Mouse (Mus musculus) left cerebral cortex, adult 8-10 months (tissue): ENCODE data around the gene Dvl1. TPM values are rescaled to one million over a fixed set of nuclear protein-coding genes. Genes with fewer than 3 reads are reported as not detected.

Source experiments
- DNase-seq, 2 experiments: peaks; one replicate each; pipeline ENCODE4 v3.0.0; 2022; ENCODE audit warnings: low spot score in 2 of 2
- total RNA-seq, 4 experiments: library from RNA; stranded (reverse); gene quantifications; 2 replicates each; pipeline ENCODE4 v1.2.4; 2022

Dvl1 gene
- total RNA-seq, 4 experiments from 2014 or later, result 81.1 to 86.5 (median 81.4) TPM

DNA sequence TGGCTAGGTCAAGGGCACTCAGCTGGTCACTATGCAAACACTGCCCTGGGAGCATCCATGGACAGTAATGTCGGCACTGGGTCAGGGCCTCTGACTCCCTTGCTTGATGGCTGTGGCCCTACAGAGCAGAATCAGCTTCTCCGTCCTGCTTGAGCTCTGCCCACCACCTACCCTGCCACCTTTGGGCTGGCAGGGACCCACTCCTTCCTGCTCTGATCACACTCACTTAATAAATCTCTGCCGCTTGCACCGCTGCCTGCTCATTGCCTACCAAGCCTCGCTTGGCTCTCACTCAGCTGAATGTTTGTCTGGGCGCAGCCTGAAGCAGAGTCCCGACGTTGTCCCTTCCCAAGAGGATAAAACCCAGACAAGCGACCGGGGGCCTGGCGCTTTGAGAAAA, 59.8 kb downstream of the Dvl1 start:
- DNase-seq, result peak in 1 of 2 experiments; percentile 5

DNA sequence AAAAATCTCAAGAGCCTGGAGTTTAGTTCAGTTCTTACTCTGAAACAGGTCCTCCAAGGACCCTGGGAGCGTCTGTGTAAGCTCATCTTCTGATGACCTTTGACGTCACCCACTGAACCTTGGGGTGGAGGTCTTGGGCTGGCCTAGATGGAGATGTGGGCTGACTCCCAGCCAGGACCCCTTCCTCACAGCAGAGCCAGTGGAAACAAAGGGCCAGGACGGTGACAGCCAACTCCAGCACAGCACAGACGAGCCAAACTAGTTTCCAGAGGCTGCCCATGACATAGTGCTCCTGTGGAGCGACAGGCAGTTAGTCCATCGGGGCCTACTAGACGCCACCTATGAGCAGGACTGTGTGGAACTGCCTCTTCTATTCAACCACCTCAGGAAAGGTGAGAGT, 61.1 kb downstream of the Dvl1 start:
- peak; percentile 4 to 10 for DNase-seq

DNA sequence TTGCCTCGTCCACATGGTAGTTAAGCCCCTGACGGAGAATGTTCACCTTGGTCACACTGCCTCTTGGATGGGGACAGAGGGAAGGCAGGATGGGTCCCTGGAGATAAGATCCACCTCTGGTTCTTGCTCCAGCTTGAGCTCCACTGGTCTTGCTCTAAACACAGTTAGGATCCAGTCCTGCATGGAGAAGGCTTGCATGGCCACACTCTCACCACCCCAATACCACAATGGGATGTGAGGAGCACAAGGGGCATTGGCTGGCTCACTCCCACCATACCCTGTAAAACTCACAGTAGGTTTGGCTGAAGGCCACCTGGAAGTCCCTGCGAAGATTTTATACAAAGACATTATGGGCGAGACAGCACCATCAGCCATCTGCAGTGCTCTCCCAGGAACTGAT, 61.5 kb downstream of the Dvl1 start:
- peak in 1 of 2 experiments; percentile 1 for DNase-seq

Other genes with a start within 250 kb of the Dvl1 start
- gene Slc35e2, start 246.0 kb upstream of the Dvl1 start, total RNA-seq, result 10 to 100 TPM; 42.9 to 50.6 (median 43.8) TPM
- gene Cdk11b, start 222.5 kb upstream of the Dvl1 start, total RNA-seq, result 10 to 100 TPM; 40.1 to 55.0 (median 47.1) TPM
- not detected for gene Gm10563, start 202.0 kb upstream of the Dvl1 start, total RNA-seq
- 1 to 10 TPM in 3 of 4 experiments, under 1 TPM in 1; 0.99 to 2.8 (median 2.1) TPM for gene Mmp23, start 194.0 kb upstream of the Dvl1 start, total RNA-seq
- 100 to 1,000 TPM; 108 to 124 (median 117) TPM for gene Mib2, start 178.2 kb upstream of the Dvl1 start, total RNA-seq
- gene Fndc10, start 153.1 kb upstream of the Dvl1 start, total RNA-seq, result 10 to 100 TPM; 31.6 to 37.7 (median 34.7) TPM
- gene Ssu72, start 142.6 kb upstream of the Dvl1 start, total RNA-seq, result 100 to 1,000 TPM in 2 of 4 experiments, 10 to 100 TPM in 2; 91.0 to 111 (median 98.8) TPM
- gene Tmem240, start 112.6 kb upstream of the Dvl1 start, total RNA-seq, result 10 to 100 TPM; 43.9 to 53.3 (median 48.9) TPM
- gene Atad3a, start 86.3 kb upstream of the Dvl1 start, total RNA-seq, result 10 to 100 TPM; 41.3 to 55.7 (median 51.1) TPM
- gene Vwa1, start 72.7 kb upstream of the Dvl1 start, total RNA-seq, result 10 to 100 TPM; 14.0 to 14.9 (median 14.4) TPM
- 10 to 100 TPM; 35.4 to 43.6 (median 36.6) TPM for gene Tmem88b, start 61.5 kb upstream of the Dvl1 start, total RNA-seq
- gene Ankrd65, start 57.0 kb upstream of the Dvl1 start, total RNA-seq, result under 1 TPM in 1 of 4 experiments, not detected in 3; 0.35 TPM
- 10 to 100 TPM; 75.3 to 87.1 (median 84.7) TPM for gene Mrpl20, start 44.5 kb upstream of the Dvl1 start, total RNA-seq
- gene Ccnl2, start 34.9 kb upstream of the Dvl1 start, total RNA-seq, result 10 to 100 TPM; 54.7 to 60.9 (median 57.6) TPM
- 100 to 1,000 TPM; 101 to 109 (median 102) TPM for gene Aurkaip1, start 16.1 kb upstream of the Dvl1 start, total RNA-seq
- 10 to 100 TPM in 1 of 4 experiments, 1 to 10 TPM in 3; 8.9 to 10.3 (median 9.3) TPM for gene Mxra8, start 7.7 kb upstream of the Dvl1 start, total RNA-seq
- gene Tas1r3, start 16.0 kb downstream of the Dvl1 start, total RNA-seq, result under 1 TPM in 2 of 4 experiments, not detected in 2; 0.30 to 0.39 TPM
- gene Cptp, start 22.0 kb downstream of the Dvl1 start, total RNA-seq, result 10 to 100 TPM; 30.1 to 48.4 (median 33.7) TPM
- gene Ints11, start 22.1 kb downstream of the Dvl1 start, total RNA-seq, result 10 to 100 TPM; 26.8 to 32.6 (median 30.0) TPM
- gene Pusl1, start 44.4 kb downstream of the Dvl1 start, total RNA-seq, result 10 to 100 TPM; 49.0 to 65.6 (median 58.5) TPM
- gene Acap3, start 44.4 kb downstream of the Dvl1 start, total RNA-seq, result 100 to 1,000 TPM; 108 to 128 (median 122) TPM
- 10 to 100 TPM; 57.7 to 67.6 (median 65.2) TPM for gene Ube2j2, start 96.4 kb downstream of the Dvl1 start, total RNA-seq
- 10 to 100 TPM; 16.0 to 26.1 (median 23.8) TPM for gene C1qtnf12, start 114.9 kb downstream of the Dvl1 start, total RNA-seq
- 10 to 100 TPM in 2 of 4 experiments, 1 to 10 TPM in 2; 9.3 to 12.6 (median 10.5) TPM for gene B3galt6, start 145.2 kb downstream of the Dvl1 start, total RNA-seq
- 100 to 1,000 TPM; 206 to 235 (median 221) TPM for gene Sdf4, start 145.5 kb downstream of the Dvl1 start, total RNA-seq
- gene Tnfrsf4, start 166.4 kb downstream of the Dvl1 start, total RNA-seq, result 1 to 10 TPM in 3 of 4 experiments, under 1 TPM in 1; 0.91 to 3.5 (median 1.5) TPM
- gene Tnfrsf18, start 178.8 kb downstream of the Dvl1 start, total RNA-seq, result not detected
- under 1 TPM; 0.30 to 0.64 (median 0.44) TPM for gene Ttll10, start 212.0 kb downstream of the Dvl1 start, total RNA-seq